Mouse (Mus musculus) ovary, adult 2 months (tissue): ENCODE data around the gene Arpp19. TPM values are rescaled to one million over a fixed set of nuclear protein-coding genes. Genes with fewer than 3 reads are reported as not detected.

Experiments used
- polyA plus RNA-seq: library from polyadenylated mRNA; depleted of rRNA; stranded (reverse); fragments of >200 nt; gene quantifications from 2 replicates; pipeline ENCODE4 v1.2.3, GENCODE M21; 2012; rRNA removed

The Arpp19 gene
- 7.9 and 11.9 TPM in 2 replicates for polyA plus RNA-seq

DNA sequence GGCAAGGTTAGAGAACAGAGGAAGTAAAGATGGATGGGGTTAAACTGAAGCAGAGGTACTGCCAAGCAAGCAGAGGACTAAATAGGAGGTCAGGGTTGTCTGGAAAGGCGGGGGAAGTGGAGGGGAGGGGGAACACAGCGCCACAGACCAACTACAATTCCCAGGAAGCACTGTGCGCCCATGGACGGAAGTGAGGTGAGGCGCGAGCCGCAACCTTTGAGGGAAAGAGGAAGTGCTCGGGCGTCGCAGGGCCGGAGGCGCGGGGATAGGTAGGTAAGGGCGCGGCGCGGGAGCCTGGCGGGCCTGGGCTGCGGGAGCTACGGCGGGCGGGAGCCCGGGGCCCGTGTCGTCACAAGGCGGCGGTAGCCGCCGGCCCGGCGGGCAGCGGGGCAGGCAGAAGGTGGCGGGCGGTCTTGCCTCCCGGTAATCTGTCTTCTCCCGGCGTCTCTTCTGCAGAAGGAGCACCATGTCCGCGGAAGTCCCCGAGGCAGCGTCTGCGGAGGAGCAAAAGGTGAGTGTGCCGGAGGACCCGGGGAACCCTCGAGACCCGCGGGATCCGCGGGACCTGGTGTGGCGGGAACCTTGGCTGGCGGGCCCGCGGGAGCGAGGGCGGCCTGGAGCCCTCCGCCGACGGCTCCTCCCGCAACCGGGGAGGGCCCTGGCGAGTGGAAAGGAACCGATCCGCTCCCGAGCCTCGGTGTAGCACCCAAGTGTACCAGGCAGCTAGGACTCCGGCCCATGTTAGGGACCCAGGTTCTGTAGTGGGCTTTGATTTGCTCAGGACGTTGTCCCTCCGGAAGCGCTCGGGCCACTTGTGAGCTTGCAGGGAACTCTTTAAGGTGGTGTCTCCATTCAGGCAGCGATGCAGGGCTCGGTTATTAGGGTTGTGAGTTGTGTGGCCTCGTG, at the start of gene Arpp19:
Gene Arpp19 (plus strand): TSS at position 164 of the 906 bp plus-strand sequence.

DNA sequence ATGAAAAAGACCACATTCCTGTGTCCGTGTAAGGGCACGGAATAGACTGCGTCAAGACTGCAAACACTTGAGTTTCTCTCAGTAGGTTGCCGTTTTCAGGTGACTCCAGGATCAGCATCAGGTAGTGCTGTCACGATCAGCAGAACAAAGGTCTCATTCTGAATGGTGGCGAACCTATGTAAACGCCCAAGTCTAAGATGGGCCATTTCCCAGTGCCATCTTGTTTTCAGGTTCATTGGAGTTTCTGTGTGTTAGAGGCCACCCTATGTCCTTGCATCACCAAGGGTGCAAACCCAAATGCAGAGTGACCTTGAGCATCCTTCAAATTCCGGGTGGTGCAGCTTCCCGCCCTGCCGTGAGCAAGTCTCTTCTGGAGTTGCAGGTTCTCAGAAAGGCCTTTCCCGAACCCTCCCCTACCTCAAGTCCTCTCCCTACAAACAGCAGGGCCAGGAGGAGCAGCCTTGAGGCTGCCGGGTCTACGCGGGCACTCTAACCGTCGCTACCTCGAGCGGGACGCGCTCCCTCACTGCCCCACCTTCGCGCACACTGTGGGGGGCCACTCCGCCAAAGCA, 33.1 kb downstream of the Arpp19 start, which contains the start of gene Myo5a:
Gene Myo5a (plus strand): TSS at position 559 of the 572 bp plus-strand sequence.

Other genes starting within 250 kb of the Arpp19 start
- gene Onecut1, start 175.7 kb upstream of the Arpp19 start, polyA plus RNA-seq, result 0.15 and 0.37 TPM in 2 replicates
- 20.9 and 21.5 TPM in 2 replicates for gene Fam214a, start 84.7 kb upstream of the Arpp19 start, polyA plus RNA-seq
- gene Myo5a, start 33.4 kb downstream of the Arpp19 start, polyA plus RNA-seq, result 6.1 and 6.5 TPM in 2 replicates
- gene Myo5c, start 194.4 kb downstream of the Arpp19 start, polyA plus RNA-seq, result 9.3 and 10.3 TPM in 2 replicates